Mouse (Mus musculus) testis, adult 2 months (tissue): ENCODE measurements around the gene Myo1c.

ENCODE experiments used
- CTCF ChIP-seq: fragments of 200-500 bp; IDR thresholded peaks from 2 replicates; pipeline ENCODE4 v1.5.1; 2012; ENCODE audit warnings: low read depth, mild to moderate bottlenecking, inconsistent platforms, low read length, moderate library complexity; ENCODE audit not compliant: control insufficient read depth, insufficient read depth, insufficient replicate concordance
- POLR2A ChIP-seq: fragments of 200-500 bp; IDR thresholded peaks from 2 replicates; pipeline ENCODE4 v1.6.1; 2012; ENCODE audit warnings: low read depth, mild to moderate bottlenecking, inconsistent platforms, low read length, moderate library complexity; ENCODE audit not compliant: control insufficient read depth

- no peak for TF ChIP-seq CTCF
- TF ChIP-seq POLR2A, result no peak
These were observed 18.3 kb downstream of the Myo1c start for GRCm38 (mm10) chr11:75668621-75669020.
